18 mouse cellular contexts compared by ENCODE assay signal in genomic region chr10:81254886-81255285, GRCm38 (mm10). TPM values are rescaled to one million over a fixed set of nuclear protein-coding genes. Genes with fewer than 3 reads are reported as not detected.
"Had no signal": no experiment of that assay in that cellular context is flagged by ENCODE, and none has a peak within 500 bp of the region (broad histone marks: within the 10 kb centered on the region; RNA-seq: fewer than 3 reads in every experiment).

No protein-coding gene starts in this region.

- H3K4me2 ChIP-seq: liver, embryonic 13.5 days; midbrain, embryonic 11.5 days; neural tube, embryonic 13.5 days; stomach, embryonic 15.5 days had no signal

- H3K36me3 ChIP-seq: liver, embryonic 13.5 days; stomach, embryonic 15.5 days had no signal

- H3K9ac ChIP-seq: liver, embryonic 13.5 days; neural tube, embryonic 13.5 days; stomach, embryonic 15.5 days had no signal

- H3K27ac ChIP-seq: kidney, postnatal 0 days; liver, embryonic 13.5 days; neural tube, embryonic 13.5 days; stomach, embryonic 15.5 days had no signal

- H3K9me3 ChIP-seq: liver, embryonic 13.5 days; neural tube, embryonic 13.5 days; stomach, embryonic 15.5 days had no signal

- H3K4me3 ChIP-seq: liver, embryonic 13.5 days; neural tube, embryonic 13.5 days; stomach, embryonic 15.5 days had no signal

- ATAC-seq: intestine, postnatal 0 days had no signal

- DNase-seq: kidney, adult 2 months; kidney, postnatal 25 days; liver, embryonic 13.5 days; lung, adult 2 months; lung, postnatal 14 days; lung, postnatal 4 days; midbrain, embryonic 14.5 days; retina, postnatal 1 day; thymus, adult 18-20 months; thymus, postnatal 36 days had no signal

RNA-seq across cellular contexts. Expression of gene Atcay, which starts 24.3 kb away (rescaled TPM):
- total RNA-seq: liver, adult 2 months; megakaryocyte-erythroid progenitor cell, adult 5-6 weeks; neutrophil, adult 5-6 weeks had no signal
- polyA plus RNA-seq: liver, adult 2 months had no signal
